Mouse (Mus musculus): Measurements from ENCODE around the gene Gtf2ird2.

GRCm38 (mm10) chr5:134225110-134225901 lies 41.5 kb downstream of the Gtf2ird2 start:
- no peak for TF ChIP-seq POLR2A (IDR thresholded peaks at IDR 0.05; ENCODE audit: control insufficient read depth, low read depth, low read length)
- TF ChIP-seq CTCF (IDR thresholded peaks at IDR 0.05; ENCODE audit: control insufficient read depth, insufficient read depth, insufficient replicate concordance, low read depth, low read length) = no peak
